Mouse (Mus musculus): ENCODE results near the gene Dnaic1. TPM values are rescaled to one million over a fixed set of nuclear protein-coding genes. Genes with fewer than 3 reads are reported as not detected.

The Dnaic1 gene
- polyA plus RNA-seq, 1 experiment from 2014 or later, result 1.5 TPM

- DNase-seq (ENCODE audit: low spot score), result no peak
- no peak for ATAC-seq (replicated peaks; ENCODE audit: insufficient number of reproducible peaks, low FRiP score, low TSS enrichment, low read depth)
- Histone ChIP-seq H3K27me3 (ENCODE audit: control insufficient read depth, insufficient read depth, low read length) (no peaks in the 10 kb centered on the region), H3K4me1 (ENCODE audit: control insufficient read depth, insufficient read depth, low read length) (no peaks in the 10 kb centered on the region), H3K9me3 (replicated peaks; ENCODE audit: control insufficient read depth, low read length) (no peaks in the 10 kb centered on the region), H3K4me3 (ENCODE audit: low read depth, low read length) (no peak overlapping the region), H3K36me3 (replicated peaks; ENCODE audit: control insufficient read depth, insufficient read depth, low read depth, low read length) (no peaks in the 10 kb centered on the region), H3K9ac (replicated peaks; ENCODE audit: low read length) (no peak overlapping the region), H3K4me2 (ENCODE audit: low read depth, low read length) (no peak overlapping the region), H3K27ac (replicated peaks; ENCODE audit: low read depth, low read length) (no peak overlapping the region)
- 44% methylated on average over 8 of the region's 8 CpGs for WGBS
These were observed 41.6 kb upstream of the Dnaic1 start for GRCm38 (mm10) chr4:41527996-41528395.

GRCm38 (mm10) chr4:41532420-41532819 is 37.2 kb upstream of the Dnaic1 start:
- Histone ChIP-seq H3K36me3 (replicated peaks; ENCODE audit: control insufficient read depth, insufficient read depth, low read depth, low read length) (no peaks in the 10 kb centered on the region), H3K27me3 (ENCODE audit: control insufficient read depth, insufficient read depth, low read length) (no peaks in the 10 kb centered on the region), H3K9me3 (replicated peaks; ENCODE audit: control insufficient read depth, low read length) (no peaks in the 10 kb centered on the region), H3K4me2 (ENCODE audit: low read depth, low read length) (no peak overlapping the region), H3K27ac (replicated peaks; ENCODE audit: low read depth, low read length) (no peak overlapping the region), H3K4me3 (ENCODE audit: low read depth, low read length) (no peak overlapping the region), H3K4me1 (ENCODE audit: control insufficient read depth, insufficient read depth, low read length) (no peaks in the 10 kb centered on the region), H3K9ac (replicated peaks; ENCODE audit: low read length) (no peak overlapping the region)
- ATAC-seq (replicated peaks; ENCODE audit: insufficient number of reproducible peaks, low FRiP score, low TSS enrichment, low read depth) (no peak), DNase-seq (ENCODE audit: low spot score) (peak; percentile 80)
- 19% methylated on average over 6 of the region's 6 CpGs for WGBS

- ATAC-seq (replicated peaks; ENCODE audit: insufficient number of reproducible peaks, low FRiP score, low TSS enrichment, low read depth), result no peak
- Histone ChIP-seq H3K4me2 (ENCODE audit: low read depth, low read length) (no peak overlapping the region), H3K9ac (replicated peaks; ENCODE audit: low read length) (no peak overlapping the region), H3K27ac (replicated peaks; ENCODE audit: low read depth, low read length) (no peak overlapping the region), H3K36me3 (replicated peaks; ENCODE audit: control insufficient read depth, insufficient read depth, low read depth, low read length) (no peaks in the 10 kb centered on the region), H3K9me3 (replicated peaks; ENCODE audit: control insufficient read depth, low read length) (no peaks in the 10 kb centered on the region), H3K4me1 (ENCODE audit: control insufficient read depth, insufficient read depth, low read length) (no peaks in the 10 kb centered on the region), H3K4me3 (ENCODE audit: low read depth, low read length) (no peak overlapping the region), H3K27me3 (ENCODE audit: control insufficient read depth, insufficient read depth, low read length) (no peaks in the 10 kb centered on the region)
- WGBS, result 75% methylated on average over 5 of the region's 5 CpGs
- DNase-seq (ENCODE audit: low spot score), result no peak
These were observed 34.7 kb upstream of the Dnaic1 start for GRCm38 (mm10) chr4:41534866-41535265.

GRCm38 (mm10) chr4:41542136-41542535 is 27.4 kb upstream of the Dnaic1 start:
- no peak overlapping the region for H3K4me3 ChIP-seq (ENCODE audit: low read depth, low read length)
- H3K9ac ChIP-seq (replicated peaks; ENCODE audit: low read length), result no peak overlapping the region
- H3K36me3 ChIP-seq (replicated peaks; ENCODE audit: control insufficient read depth, insufficient read depth, low read depth, low read length), result no peaks in the 10 kb centered on the region
- no peaks in the 10 kb centered on the region for H3K27me3 ChIP-seq (ENCODE audit: control insufficient read depth, insufficient read depth, low read length)
- H3K9me3 ChIP-seq (replicated peaks; ENCODE audit: control insufficient read depth, low read length), result no peaks in the 10 kb centered on the region
- no peak overlapping the region for H3K4me2 ChIP-seq (ENCODE audit: low read depth, low read length)
- WGBS, result 64% methylated on average over 8 of the region's 8 CpGs
- ATAC-seq (replicated peaks; ENCODE audit: insufficient number of reproducible peaks, low FRiP score, low TSS enrichment, low read depth) (no peak), DNase-seq (ENCODE audit: low spot score) (no peak)
- H3K4me1 ChIP-seq (ENCODE audit: control insufficient read depth, insufficient read depth, low read length), result no peaks in the 10 kb centered on the region
- H3K27ac ChIP-seq (replicated peaks; ENCODE audit: low read depth, low read length), result no peak overlapping the region

- no peaks in the 10 kb centered on the region for H3K36me3 ChIP-seq (replicated peaks; ENCODE audit: control insufficient read depth, insufficient read depth, low read depth, low read length)
- no peak overlapping the region for H3K4me3 ChIP-seq (ENCODE audit: low read depth, low read length)
- ATAC-seq (replicated peaks; ENCODE audit: insufficient number of reproducible peaks, low FRiP score, low TSS enrichment, low read depth), result no peak
- H3K27ac ChIP-seq (replicated peaks; ENCODE audit: low read depth, low read length), result no peak overlapping the region
- H3K9ac ChIP-seq (replicated peaks; ENCODE audit: low read length), result no peak overlapping the region
- H3K9me3 ChIP-seq (replicated peaks; ENCODE audit: control insufficient read depth, low read length), result no peaks in the 10 kb centered on the region
- H3K4me2 ChIP-seq (ENCODE audit: low read depth, low read length), result no peak overlapping the region
- no peaks in the 10 kb centered on the region for H3K27me3 ChIP-seq (ENCODE audit: control insufficient read depth, insufficient read depth, low read length)
- 18% methylated on average over 8 of the region's 8 CpGs for WGBS
- H3K4me1 ChIP-seq (ENCODE audit: control insufficient read depth, insufficient read depth, low read length), result no peaks in the 10 kb centered on the region
- DNase-seq (ENCODE audit: low spot score), result peak; percentile 75
These were observed 23.6 kb upstream of the Dnaic1 start for GRCm38 (mm10) chr4:41545985-41546384.

GRCm38 (mm10) chr4:41547086-41547485 is 22.5 kb upstream of the Dnaic1 start:
- H3K9ac ChIP-seq (replicated peaks; ENCODE audit: low read length), result no peak overlapping the region
- DNase-seq (ENCODE audit: low spot score), result no peak
- 80% methylated on average over 1 of the region's 1 CpGs for WGBS
- ATAC-seq (replicated peaks; ENCODE audit: insufficient number of reproducible peaks, low FRiP score, low TSS enrichment, low read depth), result no peak
- H3K4me3 ChIP-seq (ENCODE audit: low read depth, low read length), result no peak overlapping the region
- H3K27me3 ChIP-seq (ENCODE audit: control insufficient read depth, insufficient read depth, low read length), result no peaks in the 10 kb centered on the region
- no peaks in the 10 kb centered on the region for H3K36me3 ChIP-seq (replicated peaks; ENCODE audit: control insufficient read depth, insufficient read depth, low read depth, low read length)
- no peak overlapping the region for H3K4me2 ChIP-seq (ENCODE audit: low read depth, low read length)
- H3K9me3 ChIP-seq (replicated peaks; ENCODE audit: control insufficient read depth, low read length), result no peaks in the 10 kb centered on the region
- H3K4me1 ChIP-seq (ENCODE audit: control insufficient read depth, insufficient read depth, low read length), result no peaks in the 10 kb centered on the region
- no peak overlapping the region for H3K27ac ChIP-seq (replicated peaks; ENCODE audit: low read depth, low read length)

- no peak overlapping the region for H3K27ac ChIP-seq (replicated peaks; ENCODE audit: low read depth, low read length)
- H3K4me3 ChIP-seq (ENCODE audit: low read depth, low read length), result no peak overlapping the region
- WGBS, result 20% methylated on average over 6 of the region's 6 CpGs
- no peak overlapping the region for H3K9ac ChIP-seq (replicated peaks; ENCODE audit: low read length)
- 0 out of 2 replicates have a peak, but pooled peaks have one; percentile 53 for ATAC-seq (replicated peaks; ENCODE audit: insufficient number of reproducible peaks, low FRiP score, low TSS enrichment, low read depth)
- DNase-seq (ENCODE audit: low spot score), result peak; percentile 95
- H3K9me3 ChIP-seq (replicated peaks; ENCODE audit: control insufficient read depth, low read length), result no peaks in the 10 kb centered on the region
- H3K36me3 ChIP-seq (replicated peaks; ENCODE audit: control insufficient read depth, insufficient read depth, low read depth, low read length), result no peaks in the 10 kb centered on the region
- no peak overlapping the region for H3K4me2 ChIP-seq (ENCODE audit: low read depth, low read length)
- no peaks in the 10 kb centered on the region for H3K27me3 ChIP-seq (ENCODE audit: control insufficient read depth, insufficient read depth, low read length)
- H3K4me1 ChIP-seq (ENCODE audit: control insufficient read depth, insufficient read depth, low read length), result peaks cover 4% of the 10 kb centered on the region
These were observed 17.0 kb upstream of the Dnaic1 start for GRCm38 (mm10) chr4:41552529-41552928.

GRCm38 (mm10) chr4:41553116-41553515 is 16.5 kb upstream of the Dnaic1 start:
- no peaks in the 10 kb centered on the region for H3K36me3 ChIP-seq (replicated peaks; ENCODE audit: control insufficient read depth, insufficient read depth, low read depth, low read length)
- no peak overlapping the region for H3K9ac ChIP-seq (replicated peaks; ENCODE audit: low read length)
- WGBS, result 67% methylated on average over 11 of the region's 11 CpGs
- no peak overlapping the region for H3K4me3 ChIP-seq (ENCODE audit: low read depth, low read length)
- DNase-seq (ENCODE audit: low spot score) (peak; percentile 34), ATAC-seq (replicated peaks; ENCODE audit: insufficient number of reproducible peaks, low FRiP score, low TSS enrichment, low read depth) (no peak)
- no peaks in the 10 kb centered on the region for H3K27me3 ChIP-seq (ENCODE audit: control insufficient read depth, insufficient read depth, low read length)
- H3K4me2 ChIP-seq (ENCODE audit: low read depth, low read length), result no peak overlapping the region
- no peaks in the 10 kb centered on the region for H3K9me3 ChIP-seq (replicated peaks; ENCODE audit: control insufficient read depth, low read length)
- peaks cover 4% of the 10 kb centered on the region for H3K4me1 ChIP-seq (ENCODE audit: control insufficient read depth, insufficient read depth, low read length)
- H3K27ac ChIP-seq (replicated peaks; ENCODE audit: low read depth, low read length), result no peak overlapping the region
